Mouse (Mus musculus): ENCODE results near the gene Zc3h10.

The Zc3h10 gene

GRCm38 (mm10) chr10:128547361-128548032 is at the start of gene Zc3h10:
Zc3h10 (minus strand) TSS chr10:128547774.
- peak; percentile 99 for DNase-seq (ENCODE audit: low read depth, low spot score)

GRCm38 (mm10) chr10:128592797-128593196 is 45.2 kb upstream of the Zc3h10 start:
- no peak for DNase-seq (ENCODE audit: low read depth, low spot score)

- no peak for DNase-seq (ENCODE audit: low read depth, low spot score)
Measured at GRCm38 (mm10) chr10:128591436-128591835, 43.9 kb upstream of the Zc3h10 start.

GRCm38 (mm10) chr10:128590193-128590690 is 42.7 kb upstream of the Zc3h10 start:
- peak; percentile 84 for DNase-seq (ENCODE audit: low read depth, low spot score)

GRCm38 (mm10) chr10:128589464-128590192 is 42.1 kb upstream of the Zc3h10 start, which contains the start of gene Erbb3:
Erbb3 (minus strand) TSS chr10:128589652.
- peak; percentile 87 for DNase-seq (ENCODE audit: low read depth, low spot score)

- DNase-seq (ENCODE audit: low read depth, low spot score): no peak
Measured at GRCm38 (mm10) chr10:128588775-128589463, 41.3 kb upstream of the Zc3h10 start.

GRCm38 (mm10) chr10:128588136-128588535 is 40.6 kb upstream of the Zc3h10 start:
- no peak for DNase-seq (ENCODE audit: low read depth, low spot score)

GRCm38 (mm10) chr10:128587697-128588096 is 40.1 kb upstream of the Zc3h10 start:
- no peak for DNase-seq (ENCODE audit: low read depth, low spot score)

GRCm38 (mm10) chr10:128587120-128587519 is 39.5 kb upstream of the Zc3h10 start:
- no peak for DNase-seq (ENCODE audit: low read depth, low spot score)

- DNase-seq (ENCODE audit: low read depth, low spot score): no peak
Measured at GRCm38 (mm10) chr10:128586546-128586945, 39.0 kb upstream of the Zc3h10 start.

- DNase-seq (ENCODE audit: low read depth, low spot score): peak; percentile 95
Measured at GRCm38 (mm10) chr10:128584386-128584785, 36.8 kb upstream of the Zc3h10 start.

GRCm38 (mm10) chr10:128583644-128584043 is 36.1 kb upstream of the Zc3h10 start:
- DNase-seq (ENCODE audit: low read depth, low spot score): peak; percentile 52

GRCm38 (mm10) chr10:128579731-128580130 is 32.2 kb upstream of the Zc3h10 start:
- no peak for DNase-seq (ENCODE audit: low read depth, low spot score)

GRCm38 (mm10) chr10:128579298-128579697 is 31.7 kb upstream of the Zc3h10 start:
- no peak for DNase-seq (ENCODE audit: low read depth, low spot score)

- DNase-seq (ENCODE audit: low read depth, low spot score): no peak
Measured at GRCm38 (mm10) chr10:128578330-128578729, 30.8 kb upstream of the Zc3h10 start.

- DNase-seq (ENCODE audit: low read depth, low spot score): peak; percentile 70
Measured at GRCm38 (mm10) chr10:128575063-128575462, 27.5 kb upstream of the Zc3h10 start.

GRCm38 (mm10) chr10:128565788-128566531 is 18.4 kb upstream of the Zc3h10 start, which contains the start of gene Pa2g4:
Pa2g4 (minus strand) TSS chr10:128565987.
- DNase-seq (ENCODE audit: low read depth, low spot score): peak; percentile 99

- no peak for DNase-seq (ENCODE audit: low read depth, low spot score)
Measured at GRCm38 (mm10) chr10:128565206-128565787, 17.7 kb upstream of the Zc3h10 start.

- DNase-seq (ENCODE audit: low read depth, low spot score): no peak
Measured at GRCm38 (mm10) chr10:128563544-128563943, 16.0 kb upstream of the Zc3h10 start.

GRCm38 (mm10) chr10:128556963-128557362 is 9.4 kb upstream of the Zc3h10 start:
- DNase-seq (ENCODE audit: low read depth, low spot score): no peak

GRCm38 (mm10) chr10:128556286-128556685 is 8.7 kb upstream of the Zc3h10 start:
- peak; percentile 78 for DNase-seq (ENCODE audit: low read depth, low spot score)

Data from ES-CJ7 (cell line).